Mouse (Mus musculus) E14TG2a.4 (cell line): Measurements from ENCODE around the gene Bloc1s6.

Source experiments
- CTCF ChIP-seq: conservative IDR thresholded peaks from 2 replicates; pipeline ENCODE4 v1.5.1; 2014; ENCODE audit warnings: low read length
- NANOG ChIP-seq: IDR thresholded peaks from 2 replicates; pipeline ENCODE4 v1.6.1; 2014; ENCODE audit warnings: borderline replicate concordance, low read length, mixed read lengths
- POU5F1 ChIP-seq: IDR thresholded peaks from 2 replicates; pipeline ENCODE4 v1.6.1; 2014; ENCODE audit warnings: low read length, borderline replicate concordance

- TF ChIP-seq CTCF, result no peak
- no peak for TF ChIP-seq NANOG
- TF ChIP-seq POU5F1, result no peak
These were observed 26.9 kb downstream of the Bloc1s6 start, which contains the start of gene Sqor for GRCm38 (mm10) chr2:122765071-122765793.
